Mouse (Mus musculus): ENCODE measurements around the gene Tmem214. TPM values are rescaled to one million over a fixed set of nuclear protein-coding genes. Genes with fewer than 3 reads are reported as not detected.

The Tmem214 gene
- polyA plus RNA-seq, 1 experiment, result 46.1 TPM

- Histone ChIP-seq H3K79me2 (ENCODE audit: control insufficient read depth, insufficient read depth) (no peaks in the 10 kb centered on the region), H3K4me3 (ENCODE audit: insufficient read depth, poor library complexity, severe bottlenecking) (peak overlapping the region; percentile 50), H3ac (ENCODE audit: control insufficient read depth, insufficient read length, low read depth) (peak overlapping the region; percentile 20), H3K79me3 (ENCODE audit: low read depth) (no peaks in the 10 kb centered on the region), H3K27me3 (ENCODE audit: control insufficient read depth, insufficient read depth, insufficient read length) (no peaks in the 10 kb centered on the region), H3K36me3 (ENCODE audit: control insufficient read depth, insufficient read depth) (peaks cover 6% of the 10 kb centered on the region)
- TF ChIP-seq MYOD1 (IDR thresholded peaks at IDR 0.05; ENCODE audit: control insufficient read depth, insufficient read length, low read depth), result no peak
Observed at GRCm38 (mm10) chr5:30887858-30888336, 20.1 kb downstream of the Tmem214 start.

GRCm38 (mm10) chr5:30888337-30889087 lies 20.7 kb downstream of the Tmem214 start, which contains the start of gene Agbl5:
Gene Agbl5 (plus strand): TSS chr5:30888694.
- peaks cover 11% of the 10 kb centered on the region for H3K36me3 ChIP-seq (ENCODE audit: control insufficient read depth, insufficient read depth)
- peak; percentile 18 for TF ChIP-seq MAX (IDR thresholded peaks at IDR 0.05)
- no peak for TF ChIP-seq MYOD1 (IDR thresholded peaks at IDR 0.05; ENCODE audit: control insufficient read depth, insufficient read length, low read depth)
- no peaks in the 10 kb centered on the region for H3K27me3 ChIP-seq (ENCODE audit: control insufficient read depth, insufficient read depth, insufficient read length)
- peak within 1 kb of the TSS; percentile 74 for H3ac ChIP-seq (ENCODE audit: control insufficient read depth, insufficient read length, low read depth)
- peak within 1 kb of the TSS; percentile 60 for H3K4me3 ChIP-seq (ENCODE audit: insufficient read depth, poor library complexity, severe bottlenecking)
- no peaks in the 10 kb centered on the region for H3K79me3 ChIP-seq (ENCODE audit: low read depth)
- no peaks in the 10 kb centered on the region for H3K79me2 ChIP-seq (ENCODE audit: control insufficient read depth, insufficient read depth)

- peaks cover 16% of the 10 kb centered on the region for H3K36me3 ChIP-seq (ENCODE audit: control insufficient read depth, insufficient read depth)
- H3K27me3 ChIP-seq (ENCODE audit: control insufficient read depth, insufficient read depth, insufficient read length), result no peaks in the 10 kb centered on the region
- no peaks in the 10 kb centered on the region for H3K79me3 ChIP-seq (ENCODE audit: low read depth)
- H3ac ChIP-seq (ENCODE audit: control insufficient read depth, insufficient read length, low read depth), result peak overlapping the region; percentile 74
- no peak for TF ChIP-seq CTCF (IDR thresholded peaks at IDR 0.05; ENCODE audit: control insufficient read depth, insufficient read depth, insufficient read length)
- no peak for TF ChIP-seq MYOD1 (IDR thresholded peaks at IDR 0.05; ENCODE audit: control insufficient read depth, insufficient read length, low read depth)
- TF ChIP-seq CEBPB (IDR thresholded peaks at IDR 0.05; ENCODE audit: low read depth), result no peak
- TF ChIP-seq FOSL1 (IDR thresholded peaks at IDR 0.05; ENCODE audit: insufficient read depth, low read length, poor library complexity, severe bottlenecking), result no peak
- TF ChIP-seq MYOG (IDR thresholded peaks at IDR 0.05; ENCODE audit: control insufficient read depth, extremely low read depth, insufficient read length), result no peak
- no peak for TF ChIP-seq USF1 (IDR thresholded peaks at IDR 0.05; ENCODE audit: low read depth)
- no peak for TF ChIP-seq MAX (IDR thresholded peaks at IDR 0.05)
- H3K4me3 ChIP-seq (ENCODE audit: insufficient read depth, poor library complexity, severe bottlenecking), result peak overlapping the region; percentile 60
- H3K79me2 ChIP-seq (ENCODE audit: control insufficient read depth, insufficient read depth), result no peaks in the 10 kb centered on the region
Observed at GRCm38 (mm10) chr5:30889088-30889754, 21.4 kb downstream of the Tmem214 start.

GRCm38 (mm10) chr5:30890375-30890774 lies 22.6 kb downstream of the Tmem214 start:
- Histone ChIP-seq H3K4me3 (ENCODE audit: insufficient read depth, poor library complexity, severe bottlenecking) (no peak overlapping the region), H3K27me3 (ENCODE audit: control insufficient read depth, insufficient read depth, insufficient read length) (no peaks in the 10 kb centered on the region), H3K79me2 (ENCODE audit: control insufficient read depth, insufficient read depth) (no peaks in the 10 kb centered on the region), H3ac (ENCODE audit: control insufficient read depth, insufficient read length, low read depth) (no peak overlapping the region), H3K36me3 (ENCODE audit: control insufficient read depth, insufficient read depth) (peaks cover 18% of the 10 kb centered on the region), H3K79me3 (ENCODE audit: low read depth) (no peaks in the 10 kb centered on the region)
- TF ChIP-seq MYOG (IDR thresholded peaks at IDR 0.05; ENCODE audit: control insufficient read depth, extremely low read depth, insufficient read length) (no peak), CEBPB (IDR thresholded peaks at IDR 0.05; ENCODE audit: low read depth) (no peak), USF1 (IDR thresholded peaks at IDR 0.05; ENCODE audit: low read depth) (no peak), CTCF (IDR thresholded peaks at IDR 0.05; ENCODE audit: control insufficient read depth, insufficient read depth, insufficient read length) (no peak), MAX (IDR thresholded peaks at IDR 0.05) (no peak), FOSL1 (IDR thresholded peaks at IDR 0.05; ENCODE audit: insufficient read depth, low read length, poor library complexity, severe bottlenecking) (no peak), MYOD1 (IDR thresholded peaks at IDR 0.05; ENCODE audit: control insufficient read depth, insufficient read length, low read depth) (no peak)

GRCm38 (mm10) chr5:30901860-30902259 lies 34.0 kb downstream of the Tmem214 start:
- H3K36me3 ChIP-seq (ENCODE audit: control insufficient read depth, insufficient read depth), result peaks cover 53% of the 10 kb centered on the region
- peaks cover 35% of the 10 kb centered on the region for H3K79me3 ChIP-seq (ENCODE audit: low read depth)
- peaks cover 68% of the 10 kb centered on the region for H3K79me2 ChIP-seq (ENCODE audit: control insufficient read depth, insufficient read depth)
- no peaks in the 10 kb centered on the region for H3K27me3 ChIP-seq (ENCODE audit: control insufficient read depth, insufficient read depth, insufficient read length)
- H3K4me3 ChIP-seq (ENCODE audit: insufficient read depth, poor library complexity, severe bottlenecking), result no peak overlapping the region
- no peak for TF ChIP-seq MYOD1 (IDR thresholded peaks at IDR 0.05; ENCODE audit: control insufficient read depth, insufficient read length, low read depth)
- no peak for TF ChIP-seq CTCF (IDR thresholded peaks at IDR 0.05; ENCODE audit: control insufficient read depth, insufficient read depth, insufficient read length)
- no peak for TF ChIP-seq MAX (IDR thresholded peaks at IDR 0.05)
- TF ChIP-seq CEBPB (IDR thresholded peaks at IDR 0.05; ENCODE audit: low read depth), result no peak
- no peak for TF ChIP-seq MYOG (IDR thresholded peaks at IDR 0.05; ENCODE audit: control insufficient read depth, extremely low read depth, insufficient read length)
- no peak for TF ChIP-seq FOSL1 (IDR thresholded peaks at IDR 0.05; ENCODE audit: insufficient read depth, low read length, poor library complexity, severe bottlenecking)
- TF ChIP-seq USF1 (IDR thresholded peaks at IDR 0.05; ENCODE audit: low read depth), result peak; percentile 41
- no peak overlapping the region for H3ac ChIP-seq (ENCODE audit: control insufficient read depth, insufficient read length, low read depth)
